Mouse (Mus musculus) bone marrow macrophage, adult 2 months (primary cell): ENCODE results near the gene Asphd1. TPM values are rescaled to one million over a fixed set of nuclear protein-coding genes. Genes with fewer than 3 reads are reported as not detected.
"Not testable (repeated sequence)": the region's sequence is repeated elsewhere in the genome, so short reads cannot be mapped to it uniquely, and the experiment has no call there.

Experiments used
- H3K27ac ChIP-seq: 2 replicates; pipeline ENCODE4 v1.5.1; 2012; ENCODE audit warnings: low read depth, low read length; ENCODE audit not compliant: insufficient read depth
- H3K4me1 ChIP-seq: 2 replicates; pipeline ENCODE4 v1.6.1; 2012; ENCODE audit warnings: low read length; ENCODE audit not compliant: control insufficient read depth, insufficient read depth
- H3K4me3 ChIP-seq: 2 replicates; pipeline ENCODE4 v1.5.1; 2012; ENCODE audit warnings: mild to moderate bottlenecking, low read length, moderate library complexity; ENCODE audit not compliant: insufficient read depth
- CTCF ChIP-seq: IDR thresholded peaks from 2 replicates; pipeline ENCODE4 v1.5.1; 2012; ENCODE audit warnings: low read depth, mild to moderate bottlenecking, low read length, moderate library complexity
- POLR2A ChIP-seq: IDR thresholded peaks from 2 replicates; pipeline ENCODE4 v1.6.1; 2012; ENCODE audit warnings: mild to moderate bottlenecking, low read depth, low read length, borderline replicate concordance
- polyA plus RNA-seq: library from polyadenylated mRNA; stranded (reverse); fragments of >200 nt; gene quantifications from 2 replicates; pipeline ENCODE4 v1.2.4, GENCODE M21; 2012; ENCODE audit not compliant: missing spikeins, insufficient read depth, insufficient read length

The Asphd1 gene
- polyA plus RNA-seq, 1 experiment = not detected

DNA sequence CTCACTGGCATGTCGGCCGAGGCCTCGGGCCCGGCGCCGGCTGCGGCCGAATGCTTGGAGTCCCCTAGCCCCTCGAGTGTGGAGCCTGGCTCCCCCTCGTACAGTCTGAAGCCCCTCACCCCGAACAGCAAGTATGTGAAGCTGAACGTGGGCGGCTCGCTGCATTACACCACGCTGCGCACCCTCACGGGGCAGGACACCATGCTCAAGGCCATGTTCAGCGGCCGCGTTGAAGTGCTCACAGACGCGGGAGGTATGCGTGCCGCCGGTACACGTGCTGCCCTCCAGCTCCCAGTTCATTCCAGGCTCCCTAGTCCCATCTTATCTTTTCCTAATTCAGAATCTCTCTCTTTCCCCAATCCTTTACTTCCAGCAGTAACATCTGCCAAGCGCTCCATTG, 20.3 kb downstream of the Asphd1 start:
- TF ChIP-seq CTCF = no peak
- Histone ChIP-seq H3K4me3 (peak overlapping the region; percentile 100), H3K27ac (peak overlapping the region; percentile 31; the same call in 1 of the 2 replicates), H3K4me1 (peaks cover 13% of the 10 kb centered on the region)

DNA sequence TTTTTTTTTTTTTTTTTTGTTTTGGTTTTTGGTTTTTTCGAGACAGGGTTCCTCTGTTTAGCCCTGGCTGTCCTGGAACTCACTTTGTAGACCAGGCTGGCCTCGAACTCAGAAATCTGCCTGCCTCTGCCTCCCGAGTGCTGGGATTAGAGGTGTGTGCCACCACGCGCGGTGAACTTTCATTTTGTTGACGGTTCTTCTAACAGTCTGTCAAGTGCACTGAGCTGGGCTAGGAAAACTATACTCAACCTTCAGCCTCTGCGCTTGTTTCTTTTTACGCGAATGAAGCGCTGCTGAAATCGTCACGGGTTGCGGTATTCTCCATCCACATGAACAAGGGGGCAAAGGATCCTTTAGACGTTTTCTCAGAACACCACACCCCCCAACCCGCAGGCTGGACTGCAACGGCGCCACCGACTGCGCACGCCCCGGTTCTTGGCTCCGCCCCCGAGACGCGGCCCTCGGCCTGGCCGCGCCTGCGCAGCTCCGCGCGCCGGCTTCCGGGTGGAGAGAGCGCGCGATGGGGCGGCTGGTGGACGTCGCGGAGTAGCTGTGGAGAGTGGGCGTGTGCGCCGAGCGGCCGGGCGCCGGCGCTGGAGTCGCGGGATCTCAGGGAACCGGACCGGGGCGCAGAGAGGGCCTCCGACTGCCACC, 20.9 kb downstream of the Asphd1 start, which contains the start of gene Kctd13:
Gene Kctd13, plus strand, starts transcription at position 496 of the 654 bp plus-strand sequence.
- peak within 1 kb of the TSS; percentile 33 for H3K27ac ChIP-seq
- H3K4me3 ChIP-seq = peak within 1 kb of the TSS; percentile 100
- no peak for TF ChIP-seq POLR2A
- TF ChIP-seq CTCF = no peak
- H3K4me1 ChIP-seq = peaks cover 10% of the 10 kb centered on the region

DNA sequence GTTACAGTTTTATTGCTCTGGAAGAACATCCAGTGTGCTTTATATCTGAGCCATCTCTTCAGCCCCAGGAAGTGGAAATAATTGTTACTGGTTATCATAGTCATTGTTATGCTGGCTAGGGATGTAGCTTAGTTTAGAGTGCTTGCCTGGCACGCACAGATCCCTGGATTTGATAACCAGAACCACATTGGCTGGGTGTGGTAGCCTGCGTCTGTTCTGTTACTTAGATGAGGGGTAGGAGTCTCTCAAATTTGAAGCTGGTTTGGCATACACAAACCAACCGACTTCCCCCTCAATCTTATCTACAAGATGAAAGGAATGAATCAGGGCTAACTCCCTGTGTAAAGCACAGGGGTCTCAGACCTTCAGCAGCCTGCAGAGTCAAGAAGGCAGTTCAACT, 23.1 kb downstream of the Asphd1 start:
- Histone ChIP-seq H3K4me3 (no peak overlapping the region), H3K27ac (no peak overlapping the region), H3K4me1 (peaks cover 10% of the 10 kb centered on the region; the same call in 1 of the 2 replicates)
- TF ChIP-seq CTCF (no peak), POLR2A (no peak)

DNA sequence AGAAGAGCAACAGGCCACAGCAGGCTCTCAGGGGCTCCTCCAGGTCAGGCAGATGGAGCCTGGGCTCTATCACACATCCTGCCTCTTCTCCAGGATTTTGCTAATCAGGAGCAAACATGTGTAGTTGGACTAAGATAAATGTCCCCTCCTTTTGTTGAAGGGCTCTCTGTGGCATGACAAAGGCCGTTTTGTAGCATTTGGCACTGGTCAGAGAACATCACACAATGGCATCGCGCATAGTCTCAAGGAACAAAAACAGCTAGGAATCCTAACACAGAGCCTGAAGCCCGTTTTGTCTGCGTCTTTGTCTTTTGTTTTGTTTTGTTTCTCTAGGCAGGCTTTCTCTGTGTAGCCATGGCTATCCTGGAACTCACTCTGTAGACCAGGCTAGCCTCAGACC, 25.4 kb downstream of the Asphd1 start:
- peaks cover 4% of the 10 kb centered on the region; the same call in 1 of the 2 replicates for H3K4me1 ChIP-seq
- no peak overlapping the region for H3K27ac ChIP-seq
- H3K4me3 ChIP-seq = no peak overlapping the region
- TF ChIP-seq CTCF (no peak), POLR2A (no peak)

DNA sequence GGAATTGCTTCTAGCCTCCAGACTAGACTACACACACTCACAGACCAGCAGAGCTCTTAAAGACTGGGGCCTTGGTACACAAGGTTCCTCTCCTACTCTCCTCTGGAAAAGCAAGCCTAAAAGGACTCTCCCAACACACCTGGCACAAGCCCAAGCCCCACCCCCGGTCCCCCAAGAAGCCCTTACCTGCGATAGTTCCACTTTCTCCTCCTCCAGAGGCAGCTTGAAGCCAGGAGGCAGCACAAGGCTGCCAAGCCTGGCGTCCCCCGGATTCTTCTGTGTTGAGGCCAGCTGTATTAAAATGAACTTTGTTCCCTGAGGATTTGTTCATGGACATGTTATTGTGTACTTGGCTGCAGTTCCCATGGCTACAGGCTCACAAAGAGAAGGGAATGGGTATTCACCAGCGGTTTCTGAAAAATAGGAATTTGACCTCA, 26.7 kb downstream of the Asphd1 start, which contains the start of gene Tmem219:
Gene Tmem219, minus strand, starts transcription at position 294 of the 437 bp plus-strand sequence.
- H3K4me1 ChIP-seq = no peaks in the 10 kb centered on the region

DNA sequence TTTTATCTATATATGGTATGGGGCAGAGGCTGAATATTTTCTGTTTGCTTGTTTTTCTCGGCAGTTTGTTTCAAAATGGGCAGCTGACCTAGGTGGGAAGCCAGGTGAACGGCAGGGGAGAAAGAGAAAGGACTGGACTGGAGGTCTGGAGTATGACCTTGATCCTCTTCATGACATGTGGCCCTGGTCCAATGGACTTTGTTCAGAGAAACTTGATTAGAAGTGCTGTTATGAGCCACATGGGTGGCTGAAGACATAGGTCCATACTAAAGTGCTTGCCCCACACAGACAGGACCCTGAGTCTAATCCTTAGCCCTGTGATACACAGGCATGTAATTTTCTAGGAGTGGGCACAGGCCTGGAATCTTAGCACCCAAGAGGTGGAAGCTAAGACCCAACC, 27.8 kb downstream of the Asphd1 start:
- Histone ChIP-seq H3K4me3 (no peak overlapping the region), H3K27ac (no peak overlapping the region), H3K4me1 (no peaks in the 10 kb centered on the region)
- no peak for TF ChIP-seq CTCF
- TF ChIP-seq POLR2A = no peak

More for the DNA sequence above, 26.7 kb downstream of the Asphd1 start, which contains the start of gene Tmem219:
- no peak within 1 kb of the TSS for H3K4me3 ChIP-seq
- H3K27ac ChIP-seq = no peak within 1 kb of the TSS
- TF ChIP-seq POLR2A (no peak), CTCF (no peak)

DNA sequence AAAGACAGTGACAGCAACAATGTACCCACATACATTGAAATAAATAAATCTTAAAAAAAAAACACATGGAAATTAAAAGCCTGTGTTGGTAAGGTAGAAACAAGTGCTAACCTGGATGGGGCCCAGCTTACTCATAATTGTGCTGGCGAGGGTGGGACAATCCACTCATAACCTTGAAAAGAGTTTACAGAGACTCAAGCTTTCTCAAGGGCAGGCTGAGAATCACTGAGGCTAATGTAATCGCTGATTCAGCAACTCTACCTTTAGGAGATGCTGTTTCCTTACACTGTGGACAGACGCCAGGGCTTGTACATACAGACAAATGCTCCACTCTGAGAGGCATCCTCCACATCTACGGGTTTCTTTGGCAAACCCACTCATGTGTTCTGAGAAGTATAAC, 29.4 kb downstream of the Asphd1 start:
- Histone ChIP-seq H3K4me3 (no peak overlapping the region), H3K27ac (no peak overlapping the region), H3K4me1 (no peaks in the 10 kb centered on the region)
- TF ChIP-seq CTCF = no peak
- no peak for TF ChIP-seq POLR2A

DNA sequence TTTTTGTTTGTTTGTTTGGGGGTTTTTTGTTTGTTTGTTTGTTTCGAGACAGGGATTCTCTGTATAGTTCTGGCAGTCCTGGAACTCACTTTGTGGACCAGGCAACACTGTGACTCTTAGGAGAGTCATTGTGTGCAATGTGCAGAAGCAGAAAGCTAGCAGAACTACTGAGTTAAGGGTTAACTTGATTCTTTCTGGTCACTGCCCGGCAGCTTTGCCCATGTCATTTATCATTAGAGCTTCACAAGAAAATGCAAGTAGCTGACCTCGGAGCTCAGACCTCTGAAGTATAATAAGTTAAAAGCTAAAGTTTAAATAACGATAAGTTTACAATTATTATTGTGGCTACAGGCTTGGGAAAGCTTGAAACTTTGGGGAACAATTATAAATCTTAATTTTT, 31.0 kb downstream of the Asphd1 start:
- H3K27ac ChIP-seq, H3K4me3 ChIP-seq, H3K4me1 ChIP-seq: not testable (repeated sequence)

DNA sequence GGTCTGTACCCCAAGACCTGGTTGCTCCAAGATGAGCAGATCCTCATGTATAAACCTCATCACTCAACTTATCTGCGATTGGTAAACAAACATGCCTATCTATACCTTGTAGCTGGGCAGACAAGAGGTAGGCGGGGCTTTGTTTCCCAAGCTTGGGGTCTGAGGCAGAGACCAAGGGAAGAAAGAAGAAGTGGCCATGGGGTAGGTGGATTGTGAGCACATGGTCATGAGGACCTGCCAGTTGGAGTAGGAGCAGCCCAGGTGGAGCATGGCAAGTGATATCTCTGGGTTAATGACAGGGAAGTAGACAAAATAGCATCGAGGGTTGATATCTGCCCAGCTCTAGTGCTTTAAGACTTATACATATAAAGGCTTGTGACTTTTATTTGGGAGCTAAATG, 34.5 kb downstream of the Asphd1 start:
- Histone ChIP-seq H3K27ac (no peak overlapping the region), H3K4me1 (peaks cover 4% of the 10 kb centered on the region; the same call in 1 of the 2 replicates), H3K4me3 (no peak overlapping the region)
- TF ChIP-seq POLR2A = no peak
- no peak for TF ChIP-seq CTCF

DNA sequence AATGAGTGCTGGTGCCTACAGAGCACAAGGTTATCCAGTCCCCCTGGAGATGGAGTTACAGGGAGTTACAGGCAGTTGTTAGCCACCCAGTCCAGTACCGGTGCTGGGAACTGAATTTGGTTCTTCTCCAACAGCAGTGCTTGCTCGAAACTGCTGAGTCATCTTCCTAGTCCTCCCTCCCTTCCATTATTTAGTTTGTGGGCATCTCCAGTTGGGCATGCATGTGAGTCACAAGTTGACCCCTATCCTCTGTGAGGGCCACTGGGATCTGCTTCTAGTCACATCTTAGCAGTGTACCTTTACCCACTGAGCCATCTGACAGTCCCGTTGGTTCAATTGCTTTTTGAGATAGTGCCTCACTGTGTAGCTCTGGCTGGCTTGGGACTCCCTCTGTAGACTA, 43.8 kb downstream of the Asphd1 start:
- Histone ChIP-seq H3K4me1 (peaks cover 8% of the 10 kb centered on the region; the same call in 1 of the 2 replicates), H3K27ac (no peak overlapping the region), H3K4me3 (no peak overlapping the region)
- no peak for TF ChIP-seq POLR2A

DNA sequence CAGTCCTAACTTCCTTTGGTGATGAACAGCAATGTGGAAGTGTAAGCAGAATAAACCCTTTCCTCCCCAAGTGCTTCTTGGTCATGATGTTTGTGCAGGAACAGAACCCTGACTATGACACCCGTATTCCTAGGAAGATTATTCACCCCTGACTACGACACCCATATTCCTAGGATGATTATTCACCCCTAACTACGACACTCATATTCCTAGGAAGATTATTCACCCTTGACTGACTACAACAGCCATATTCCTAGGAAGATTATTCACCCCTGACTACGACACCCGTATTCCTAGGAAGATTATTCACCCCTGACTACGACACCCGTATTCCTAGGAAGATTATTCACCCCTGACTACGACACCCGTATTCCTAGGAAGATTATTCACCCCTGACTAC, 49.6 kb downstream of the Asphd1 start:
- not testable (repeated sequence) for H3K27ac ChIP-seq, H3K4me3 ChIP-seq
- peaks cover 17% of the 10 kb centered on the region for H3K4me1 ChIP-seq
